Mouse (Mus musculus) gastrocnemius, postnatal 4 days (tissue): ENCODE data around the gene Lrrc9. TPM values are rescaled to one million over a fixed set of nuclear protein-coding genes. Genes with fewer than 3 reads are reported as not detected.
A peak's percentile ranks its signal among the peaks of the same experiment; 100 is the strongest.

Experiments used
- DNase-seq, 2 experiments: peaks; one replicate each; pipeline ENCODE4 v3.0.0; 2021 to 2022; ENCODE audit warnings: low spot score in 2 of 2, mixed read lengths in 2 of 2
- total RNA-seq, 2 experiments: library from RNA; stranded (reverse); gene quantifications; 2 replicates each; pipeline ENCODE4 v1.2.3; 2021

Lrrc9 gene
- total RNA-seq, 2 experiments from 2014 or later = 0.15 to 0.34 TPM

- DNase-seq = no peak
Measured at GRCm38 (mm10) chr12:72467789-72468188, 26.1 kb downstream of the Lrrc9 start.

DNA sequence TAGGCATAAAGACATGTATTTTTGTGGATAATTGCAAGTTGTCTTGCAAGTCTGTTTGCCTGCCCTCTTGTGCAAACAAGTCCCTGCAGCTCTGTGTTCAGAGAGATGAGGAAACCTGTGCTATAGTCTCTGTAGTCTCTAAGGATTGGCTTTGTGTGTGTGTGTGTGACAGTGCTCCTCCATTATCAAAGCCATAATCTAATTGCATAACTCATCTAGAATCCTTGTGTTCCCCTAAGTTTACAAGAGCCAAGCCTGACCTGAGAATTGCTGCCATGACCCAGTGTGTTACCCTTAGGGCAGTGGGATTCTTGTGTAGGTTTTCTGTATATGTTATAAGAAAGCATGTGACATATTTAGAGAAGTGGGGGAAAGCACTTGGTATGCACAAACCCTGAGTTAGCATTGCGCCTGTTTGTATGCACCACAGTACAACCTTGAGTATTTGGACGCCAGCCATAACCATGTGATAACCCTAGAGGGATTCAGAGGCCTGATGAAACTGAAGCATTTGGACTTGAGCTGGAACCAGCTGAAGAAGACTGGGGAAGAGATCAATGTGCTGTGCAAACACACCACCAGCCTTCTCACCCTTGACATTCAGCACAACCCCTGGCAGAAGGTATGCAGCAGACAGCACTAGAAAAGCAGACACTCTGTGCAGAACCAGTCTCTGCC is 35.2 kb downstream of the Lrrc9 start:
- DNase-seq = no peak

DNA sequence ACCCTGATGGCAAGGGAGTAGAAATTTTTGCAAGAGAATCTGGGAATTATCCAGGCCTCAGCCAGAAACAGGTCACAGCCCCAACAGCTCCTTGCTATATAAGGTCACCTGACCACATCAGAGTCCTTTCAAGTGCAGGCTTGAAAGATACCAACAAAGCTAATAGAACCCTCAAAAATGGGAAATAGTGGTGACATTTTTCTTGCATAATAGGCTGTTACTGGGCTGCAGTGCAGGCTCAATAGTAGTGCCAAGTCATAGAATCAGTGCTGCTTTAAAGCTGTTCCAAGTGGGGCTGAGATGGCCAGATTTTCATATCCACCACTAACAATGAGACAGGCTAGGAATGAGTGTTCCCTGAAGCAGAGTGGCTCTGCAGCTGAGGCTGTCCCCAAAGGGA is 40.6 kb downstream of the Lrrc9 start:
- no peak for DNase-seq

- DNase-seq = no peak
Measured at GRCm38 (mm10) chr12:72484872-72485271, 43.2 kb downstream of the Lrrc9 start.

DNA sequence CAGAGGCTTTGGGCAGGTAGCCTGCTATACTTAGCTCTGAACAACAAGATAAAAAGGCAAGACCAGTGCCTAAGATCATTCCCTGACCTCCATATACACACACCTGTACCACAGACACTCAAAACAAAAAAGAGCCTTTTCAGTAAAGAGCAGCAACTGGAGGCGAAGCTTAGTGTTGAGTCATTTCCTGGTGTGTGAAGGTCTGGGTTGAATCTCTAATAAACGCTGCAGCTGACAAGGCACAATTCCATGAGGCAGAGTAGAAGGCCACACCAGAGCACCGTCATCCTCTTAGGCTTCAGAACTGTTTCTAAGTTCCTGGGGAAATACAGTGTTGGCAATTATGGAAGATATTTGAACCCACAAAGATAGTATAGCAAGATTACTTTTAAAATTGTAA is 45.8 kb downstream of the Lrrc9 start:
- no peak for DNase-seq

- no peak for DNase-seq
Measured at GRCm38 (mm10) chr12:72489995-72490394, 48.3 kb downstream of the Lrrc9 start.

GRCm38 (mm10) chr12:72491063-72491719 is 49.5 kb downstream of the Lrrc9 start:
- no peak for DNase-seq

- no peak for DNase-seq
Measured at GRCm38 (mm10) chr12:72496866-72497600, 55.4 kb downstream of the Lrrc9 start.

DNA sequence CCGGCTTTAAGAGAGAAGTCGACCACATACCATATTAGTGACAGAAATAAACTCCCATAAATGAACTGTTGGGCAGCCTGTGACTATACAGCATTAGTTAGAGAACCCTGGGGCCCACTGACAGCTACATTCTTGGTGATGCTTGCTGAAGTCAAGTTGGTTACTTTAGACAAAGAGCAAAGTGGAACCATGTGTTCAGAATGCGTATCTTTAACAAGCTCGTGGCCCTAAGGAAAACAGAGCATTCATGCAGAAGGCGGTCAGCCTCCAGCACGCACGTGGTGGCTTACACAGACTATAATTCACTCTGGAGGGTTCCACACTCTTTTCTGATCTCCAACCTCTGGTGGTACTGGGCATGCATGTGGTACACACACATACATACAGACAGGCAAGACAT is 67.9 kb downstream of the Lrrc9 start:
- no peak for DNase-seq

DNA sequence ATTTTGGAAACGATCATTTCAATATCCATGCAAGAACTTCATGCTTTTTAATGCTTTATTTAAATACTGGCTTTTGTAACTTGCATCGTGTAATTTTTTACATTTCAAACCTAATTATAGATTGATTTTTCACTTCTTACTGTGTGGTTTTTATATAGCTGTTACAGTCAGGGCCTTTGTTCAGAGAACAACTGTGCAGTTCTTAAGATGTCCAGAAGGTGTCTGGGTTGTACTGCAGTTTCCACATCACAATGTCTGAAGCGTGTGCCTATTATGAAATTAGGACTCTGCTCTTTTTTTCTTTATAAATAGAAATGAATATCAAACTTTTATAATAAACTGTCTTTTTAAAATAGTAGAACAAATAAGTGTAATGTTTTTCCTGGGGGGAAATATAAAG is 73.8 kb downstream of the Lrrc9 start:
- no peak for DNase-seq

- DNase-seq = no peak
Measured at GRCm38 (mm10) chr12:72518114-72518728, 76.6 kb downstream of the Lrrc9 start.

- DNase-seq = no peak
Measured at GRCm38 (mm10) chr12:72519352-72519751, 77.7 kb downstream of the Lrrc9 start.

- no peak for DNase-seq
Measured at GRCm38 (mm10) chr12:72519855-72520254, 78.2 kb downstream of the Lrrc9 start.

GRCm38 (mm10) chr12:72520645-72521044 is 79.0 kb downstream of the Lrrc9 start:
- DNase-seq = peak; percentile 36 to 55

GRCm38 (mm10) chr12:72525588-72525987 is 83.9 kb downstream of the Lrrc9 start:
- DNase-seq = no peak

DNA sequence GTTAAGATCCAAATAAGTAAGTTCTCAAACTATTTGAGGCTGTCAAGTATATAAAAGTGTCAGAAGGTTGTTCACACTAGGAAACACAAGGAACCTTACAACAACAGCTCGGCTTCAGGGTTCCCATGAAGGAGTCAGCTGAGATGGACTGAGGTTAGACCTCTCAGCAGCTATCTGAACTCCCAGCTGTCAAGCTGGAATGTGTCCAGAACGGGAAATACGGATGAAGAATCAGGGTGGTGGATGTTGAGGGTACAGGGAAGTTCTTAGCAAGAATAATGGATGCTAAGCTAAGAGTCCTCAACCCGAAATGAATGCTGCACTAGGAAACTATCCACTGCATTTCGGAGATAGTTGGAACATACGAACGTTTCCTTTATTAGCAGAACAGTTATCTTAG is 90.6 kb downstream of the Lrrc9 start:
- no peak for DNase-seq

GRCm38 (mm10) chr12:72533986-72534385 is 92.3 kb downstream of the Lrrc9 start:
- no peak for DNase-seq

DNA sequence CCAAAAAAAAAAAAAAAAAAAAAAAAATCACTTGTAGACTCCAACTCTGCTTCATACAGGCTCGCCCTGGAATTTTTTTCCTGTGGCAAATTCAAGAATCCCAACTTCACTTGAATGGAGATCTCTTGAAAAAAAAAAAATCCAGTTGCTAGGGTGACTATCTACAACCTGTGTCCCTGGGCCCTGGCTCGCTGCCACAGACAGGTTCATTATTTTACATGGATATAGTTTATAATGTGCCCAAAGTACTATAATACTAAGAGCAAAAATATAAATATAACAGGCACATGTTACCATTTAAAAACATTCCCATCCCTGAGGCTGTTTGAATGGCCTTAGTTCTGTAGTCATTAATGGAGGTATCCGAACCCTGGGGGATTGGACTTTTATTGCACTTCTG is 93.9 kb downstream of the Lrrc9 start:
- no peak for DNase-seq

DNA sequence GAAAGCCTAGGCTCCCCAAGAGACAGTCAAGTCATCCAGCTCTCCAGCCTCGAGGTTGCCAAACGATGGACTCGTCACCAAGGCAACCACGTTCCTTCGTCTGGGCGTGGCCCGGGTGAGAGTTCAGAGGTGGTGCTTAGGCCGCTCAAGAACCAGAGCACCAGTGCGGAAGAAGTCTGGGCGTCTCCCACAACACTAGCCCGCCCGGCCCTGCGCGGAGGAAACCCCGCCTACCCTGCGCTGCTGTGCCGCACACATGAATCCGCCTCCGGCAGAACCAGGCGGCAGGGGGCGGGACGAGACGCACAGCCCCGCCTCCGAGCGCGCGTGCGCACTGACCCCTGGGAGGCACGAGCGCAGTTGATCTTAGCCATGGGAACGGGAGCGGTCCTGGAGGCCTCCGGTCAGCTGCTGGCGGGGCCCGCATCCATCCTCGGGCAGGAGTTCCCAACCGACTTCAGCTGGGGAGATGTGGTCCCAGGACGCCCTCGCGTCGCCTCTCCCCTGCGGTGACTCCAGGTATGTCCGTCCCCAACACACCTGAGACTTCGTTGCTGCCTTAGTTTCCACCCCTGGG is 94.4 kb downstream of the Lrrc9 start, which contains the start of gene Pcnx4:
Pcnx4 (plus strand) TSS at position 363 of the 577 bp plus-strand sequence.
- peak; percentile 96 for DNase-seq

- DNase-seq = no peak
Measured at GRCm38 (mm10) chr12:72538571-72538970, 96.9 kb downstream of the Lrrc9 start.

- no peak for DNase-seq
Measured at GRCm38 (mm10) chr12:72554347-72554746, 112.7 kb downstream of the Lrrc9 start.
